Mouse (Mus musculus) gastrocnemius, postnatal 25 days (tissue): ENCODE measurements around the gene Il13ra1. TPM values are rescaled to one million over a fixed set of nuclear protein-coding genes. Genes with fewer than 3 reads are reported as not detected.
A peak's percentile ranks its signal among the peaks of the same experiment; 100 is the strongest.

Experiments
- DNase-seq: peaks from one replicate; pipeline ENCODE4 v3.0.0; 2022
- long read RNA-seq, 2 experiments: library from polyadenylated mRNA; stranded (forward); transcript quantifications; one replicate each; pipeline ENCODE4 v2.0.0; 2021
- total RNA-seq, 2 experiments: library from RNA; stranded (reverse); gene quantifications; 1 replicate in 1 of 2; 2 replicates in 1 of 2; pipeline ENCODE4 v1.2.3; 2021

The Il13ra1 gene
- total RNA-seq, result 1 to 10 TPM; 2.1 to 2.2 TPM
- long read RNA-seq, experiment 1, partial matches to known transcripts, result 0 of 1 reads
- long read RNA-seq, experiment 1, other reads (novel, unspliced or antisense), result 0 of 1 reads
- long read RNA-seq, experiment 2, partial matches to known transcripts, result 0 of 5 reads
- long read RNA-seq, experiment 2, other reads (novel, unspliced or antisense), result 1 of 5 reads

DNA sequence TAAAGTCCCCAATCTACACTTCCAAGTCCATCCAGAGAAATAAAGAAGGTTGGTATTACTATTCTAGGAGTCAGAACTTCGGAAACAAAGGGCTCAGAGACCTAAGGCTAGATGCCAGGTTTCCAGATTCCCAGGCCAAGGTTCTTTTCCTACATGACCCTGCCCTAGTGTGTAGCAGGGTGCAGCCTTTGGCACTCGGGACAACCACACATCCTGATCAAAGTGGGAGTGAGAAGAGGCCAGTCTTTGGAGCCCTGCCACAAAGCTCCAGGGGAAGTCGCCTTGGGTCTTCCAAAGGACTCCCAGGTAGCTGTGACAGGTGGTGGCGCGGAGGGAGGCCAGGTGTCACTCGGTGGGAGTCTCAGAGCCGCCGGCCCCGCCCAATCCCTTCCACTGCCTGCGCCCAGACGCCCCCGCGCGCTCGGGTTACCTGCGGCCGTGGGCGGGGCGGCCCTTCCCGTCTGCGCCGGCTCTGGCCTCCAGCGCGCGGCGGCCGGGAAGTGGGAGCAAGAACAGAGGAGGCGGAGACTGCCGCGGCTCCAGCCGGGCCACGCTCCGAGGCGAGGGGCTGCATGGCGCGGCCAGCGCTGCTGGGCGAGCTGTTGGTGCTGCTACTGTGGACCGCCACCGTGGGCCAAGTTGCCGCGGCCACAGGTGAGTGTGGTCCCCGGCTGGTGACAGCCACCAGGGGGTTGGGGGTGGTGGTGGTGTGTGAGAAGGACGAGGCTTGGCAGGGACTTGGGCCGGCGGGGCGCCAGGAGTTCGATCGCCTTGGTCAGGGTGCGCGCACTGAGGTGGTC, at the start of gene Il13ra1:
Gene Il13ra1, plus strand, starts transcription at position 489 of the 800 bp plus-strand sequence.
- DNase-seq, result peak; percentile 25

DNA sequence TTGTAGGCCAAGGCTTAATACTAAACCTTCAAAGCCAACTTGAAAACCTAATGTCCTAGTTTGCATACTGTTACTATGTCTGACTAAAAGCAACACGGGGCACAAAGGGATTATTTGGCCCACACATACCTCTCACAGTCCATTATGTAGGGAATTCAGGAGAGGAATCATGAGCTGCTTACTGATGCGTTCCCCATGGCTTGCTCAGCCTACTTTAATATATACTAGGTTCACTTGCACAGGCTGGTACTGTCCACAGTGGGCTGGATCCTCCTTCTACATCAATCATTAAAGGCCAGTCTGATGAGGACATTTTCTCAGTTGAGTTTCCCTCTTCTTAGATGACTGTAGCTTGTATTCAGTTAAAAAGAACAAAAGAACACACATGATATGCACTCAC, 37.9 kb upstream of the Il13ra1 start:
- no peak for DNase-seq

DNA sequence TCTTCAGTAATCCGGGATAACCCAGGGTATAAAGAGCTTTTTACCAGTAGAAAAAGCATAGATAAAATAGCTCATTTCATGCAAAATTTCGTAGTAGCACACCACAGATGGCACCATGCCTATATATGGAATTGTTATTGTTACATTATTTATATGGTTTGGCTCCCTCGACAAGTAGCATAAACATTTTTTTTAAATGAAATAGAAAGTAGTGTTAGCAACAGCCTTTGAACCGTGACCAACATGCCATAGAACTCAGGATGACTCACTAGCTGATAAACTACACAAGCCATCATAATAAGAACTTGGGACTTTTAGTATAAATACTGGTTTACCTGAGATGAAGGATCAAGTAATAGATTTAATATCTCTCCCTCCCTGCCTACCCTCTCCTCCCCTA, 34.7 kb upstream of the Il13ra1 start:
- DNase-seq, result no peak

DNA sequence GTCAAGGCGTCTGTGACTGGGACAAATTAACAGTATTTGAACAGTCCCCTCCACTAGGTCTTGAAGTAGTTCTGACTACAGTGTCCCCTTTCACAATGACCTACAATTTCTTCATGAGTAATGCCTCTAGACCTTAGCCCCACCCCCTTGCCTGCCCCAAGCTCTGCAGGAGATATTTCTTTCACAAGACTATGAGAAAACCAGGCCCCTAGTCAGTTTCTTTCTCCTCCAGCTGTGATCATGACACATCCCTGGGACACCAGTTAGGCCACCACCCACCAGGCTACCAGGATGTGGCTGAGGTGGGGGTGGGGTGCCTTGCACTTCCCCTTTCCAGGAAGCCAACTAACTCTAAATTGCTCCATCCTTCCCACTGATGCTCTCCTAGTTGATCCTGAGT, 29.0 kb upstream of the Il13ra1 start:
- peak; percentile 23 for DNase-seq

DNA sequence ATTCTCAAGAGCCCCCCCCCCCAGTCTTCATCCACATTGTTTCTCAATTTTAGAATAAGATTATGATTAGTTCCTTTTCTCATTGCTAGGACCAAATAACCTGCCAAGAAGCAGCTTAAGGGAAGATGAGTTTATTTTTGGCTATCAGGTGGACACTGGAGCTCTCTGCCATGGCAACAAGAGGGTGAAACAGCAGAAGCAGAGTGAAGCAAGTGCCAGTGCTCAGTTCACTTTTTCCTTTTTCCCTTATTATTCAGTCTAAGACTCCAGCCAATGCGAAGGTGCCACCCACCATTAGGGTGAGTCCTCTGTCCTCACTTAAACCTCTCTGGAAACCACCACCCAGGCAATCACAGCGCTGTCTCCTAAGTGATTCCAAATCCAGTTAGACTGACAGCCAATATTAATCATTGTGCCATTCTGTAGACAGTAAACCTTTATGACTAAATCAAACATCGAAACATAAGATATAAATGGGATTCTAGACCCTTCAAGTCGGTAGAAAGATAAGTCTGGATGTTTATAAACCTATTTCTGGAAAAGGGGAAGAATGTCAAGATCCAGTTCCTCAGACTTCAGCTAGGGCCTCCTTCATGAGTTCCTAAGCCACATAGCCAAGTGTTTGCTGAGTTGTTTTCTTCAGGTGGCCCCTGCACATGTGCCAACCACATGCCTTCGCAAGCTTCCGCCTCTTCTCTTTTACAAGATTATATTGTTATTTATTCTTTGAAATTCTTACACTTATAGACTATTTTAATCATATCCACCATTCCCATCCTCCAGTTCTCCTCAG, 23.2 kb upstream of the Il13ra1 start:
- DNase-seq, result no peak

DNA sequence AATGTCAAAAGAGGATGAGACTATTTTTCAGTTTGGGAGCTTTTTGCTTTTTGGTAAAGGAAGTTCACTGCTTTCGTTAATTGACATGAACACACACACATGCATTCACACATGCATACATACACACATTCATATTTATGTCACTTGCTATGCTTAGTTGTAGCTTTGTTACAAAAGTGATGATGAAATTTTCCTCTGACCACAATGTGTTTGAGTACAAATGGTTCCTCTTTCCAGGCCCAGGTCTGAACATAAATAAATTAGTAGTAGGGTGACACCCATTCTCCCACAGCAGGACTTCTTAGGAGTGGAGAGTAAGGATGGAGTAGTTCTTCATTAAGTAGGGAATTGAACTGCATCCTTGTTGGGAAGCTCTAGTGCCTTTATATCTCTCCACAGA, 11.0 kb upstream of the Il13ra1 start:
- no peak for DNase-seq

DNA sequence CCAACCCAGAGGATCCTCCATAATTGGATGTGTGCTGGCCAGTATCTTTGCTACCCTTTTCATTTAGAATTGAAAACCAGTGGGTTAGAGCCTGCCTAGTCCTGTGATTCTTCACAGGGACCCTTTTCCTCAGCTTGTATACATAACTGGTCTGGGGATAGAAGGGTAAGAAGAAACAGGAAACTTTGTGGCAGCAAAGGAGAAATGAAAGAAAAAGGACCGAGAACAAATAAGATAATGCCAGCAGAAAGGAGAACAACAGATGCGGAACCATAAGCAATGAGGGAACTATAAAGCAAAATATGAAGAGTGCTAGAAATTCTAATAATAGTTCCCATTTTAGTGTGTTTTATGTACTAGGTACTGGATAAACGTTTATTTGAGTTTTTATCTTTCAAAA, 10.6 kb upstream of the Il13ra1 start:
- DNase-seq, result no peak

DNA sequence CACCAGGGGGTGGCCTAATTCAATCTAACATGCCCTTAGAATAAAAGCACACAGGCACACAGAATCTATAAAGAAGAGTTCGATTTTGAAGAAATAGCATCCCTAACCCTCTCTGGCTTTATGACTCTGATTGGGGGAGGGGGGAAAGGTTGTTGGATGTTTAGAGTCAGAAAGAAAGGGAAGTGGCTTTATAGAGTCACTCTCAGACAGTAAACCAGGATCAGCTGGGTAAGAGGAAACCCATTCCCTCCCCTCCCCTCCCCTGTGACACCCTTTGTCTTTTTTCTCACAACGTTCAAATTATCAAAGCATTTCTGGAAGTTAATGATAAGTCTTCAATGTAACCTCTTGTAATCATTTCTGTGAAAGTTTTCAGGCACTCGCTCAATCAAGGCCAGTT, 3.3 kb upstream of the Il13ra1 start:
- no peak for DNase-seq

DNA sequence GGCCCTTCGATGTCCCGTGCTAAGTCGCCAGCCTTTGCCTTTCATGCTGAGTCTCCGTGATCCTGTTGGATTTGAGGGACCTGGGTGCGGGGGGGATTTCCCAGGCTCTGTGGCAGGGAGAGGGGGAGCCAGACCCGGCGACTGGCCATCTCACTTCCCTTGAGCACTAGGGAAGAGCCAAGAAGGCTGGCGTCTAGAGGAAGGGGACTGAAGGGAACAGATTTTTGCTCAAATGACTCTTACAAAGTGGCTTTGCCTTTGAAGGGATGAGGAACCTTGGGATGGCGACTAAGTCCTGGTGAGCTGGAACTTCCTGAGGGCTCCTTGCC, 476 bp downstream of the Il13ra1 start:
- DNase-seq, result no peak

DNA sequence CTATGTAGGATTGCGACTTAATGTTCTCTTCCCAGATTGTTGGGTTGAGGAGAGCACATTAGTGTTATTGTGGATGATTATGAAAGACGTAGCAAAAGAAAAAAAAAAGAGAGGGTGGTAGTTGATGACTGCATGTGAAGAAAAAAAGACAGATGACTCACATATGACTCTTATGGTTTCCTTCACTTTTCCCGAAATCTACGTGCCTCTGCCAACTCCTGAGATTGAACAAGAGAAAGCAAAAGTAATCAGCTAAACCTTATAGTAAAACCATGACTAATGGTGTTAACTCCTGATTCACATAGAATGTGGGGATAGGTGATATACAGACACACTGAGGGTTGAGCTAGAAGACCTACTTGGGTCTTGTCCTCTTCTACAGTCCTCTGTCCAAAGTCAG, 3.3 kb downstream of the Il13ra1 start:
- no peak for DNase-seq

DNA sequence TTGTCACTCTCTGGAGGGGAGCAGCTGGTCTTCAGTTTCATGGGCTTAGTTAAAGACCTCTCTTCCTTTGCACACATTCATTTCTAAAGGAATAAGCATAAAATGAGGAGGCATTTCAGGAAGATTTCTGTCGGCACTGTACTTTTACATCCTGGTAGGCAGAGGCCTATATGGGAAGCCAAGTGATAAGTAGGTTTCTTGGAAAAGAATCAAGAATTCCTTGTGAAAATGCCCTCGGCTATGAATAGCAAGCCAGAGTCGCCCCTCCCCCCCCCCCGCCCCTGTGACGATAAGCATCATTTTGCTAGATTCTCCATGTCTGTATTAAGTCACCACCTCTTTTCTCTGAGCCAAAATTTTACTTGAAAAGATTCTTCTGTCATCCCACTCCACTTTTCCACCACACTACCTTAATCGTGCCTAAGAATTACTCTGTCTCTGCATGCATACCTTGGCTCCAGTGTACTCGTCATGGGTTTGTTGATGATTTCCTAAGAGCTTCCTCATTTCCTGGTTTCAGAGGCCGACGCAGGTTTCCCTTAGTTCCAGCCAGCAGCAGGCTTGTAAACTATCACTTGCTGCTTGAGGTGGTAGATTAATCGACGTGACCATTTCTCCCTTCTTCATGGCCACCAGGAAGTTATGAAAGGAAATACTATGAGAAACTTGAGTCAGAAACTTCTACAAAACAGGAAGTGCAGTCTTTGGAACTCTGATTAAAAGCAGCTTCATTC, 17.3 kb downstream of the Il13ra1 start:
- DNase-seq, result no peak

DNA sequence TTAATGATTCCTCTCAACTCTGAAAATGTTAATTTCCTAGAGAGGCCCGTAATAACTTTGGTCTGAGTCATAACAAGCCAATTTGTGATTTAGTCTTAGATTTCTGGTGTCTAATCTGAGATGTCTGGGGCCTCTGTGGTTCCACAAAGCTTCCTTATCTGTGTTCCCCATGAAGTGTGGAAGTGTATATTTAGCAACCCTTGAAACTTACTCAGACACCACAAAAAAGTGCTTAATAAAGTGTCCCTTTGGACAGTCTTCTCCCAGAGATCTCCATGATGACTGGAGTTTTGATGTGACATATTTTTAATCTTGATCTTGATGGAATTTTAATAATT, 17.8 kb downstream of the Il13ra1 start:
- no peak for DNase-seq

DNA sequence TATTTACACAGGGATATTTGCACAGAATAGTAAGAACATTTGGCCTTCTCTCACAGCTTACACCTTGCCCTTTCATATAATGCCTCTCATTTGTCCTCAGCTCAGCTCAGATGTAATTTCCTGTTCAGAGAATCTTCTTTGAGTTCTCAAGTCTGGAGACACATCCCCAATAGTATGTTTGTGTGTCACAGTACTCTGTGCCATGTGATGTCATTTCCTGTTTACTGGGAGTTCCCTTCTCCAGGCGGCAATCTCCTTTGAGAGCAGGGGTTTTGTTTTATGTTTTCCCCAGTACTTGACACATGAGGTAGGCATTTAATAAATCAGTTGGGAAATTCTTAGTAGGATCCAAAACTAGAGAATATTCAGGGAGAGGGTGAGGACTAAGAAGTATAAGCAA, 24.4 kb downstream of the Il13ra1 start:
- no peak for DNase-seq

DNA sequence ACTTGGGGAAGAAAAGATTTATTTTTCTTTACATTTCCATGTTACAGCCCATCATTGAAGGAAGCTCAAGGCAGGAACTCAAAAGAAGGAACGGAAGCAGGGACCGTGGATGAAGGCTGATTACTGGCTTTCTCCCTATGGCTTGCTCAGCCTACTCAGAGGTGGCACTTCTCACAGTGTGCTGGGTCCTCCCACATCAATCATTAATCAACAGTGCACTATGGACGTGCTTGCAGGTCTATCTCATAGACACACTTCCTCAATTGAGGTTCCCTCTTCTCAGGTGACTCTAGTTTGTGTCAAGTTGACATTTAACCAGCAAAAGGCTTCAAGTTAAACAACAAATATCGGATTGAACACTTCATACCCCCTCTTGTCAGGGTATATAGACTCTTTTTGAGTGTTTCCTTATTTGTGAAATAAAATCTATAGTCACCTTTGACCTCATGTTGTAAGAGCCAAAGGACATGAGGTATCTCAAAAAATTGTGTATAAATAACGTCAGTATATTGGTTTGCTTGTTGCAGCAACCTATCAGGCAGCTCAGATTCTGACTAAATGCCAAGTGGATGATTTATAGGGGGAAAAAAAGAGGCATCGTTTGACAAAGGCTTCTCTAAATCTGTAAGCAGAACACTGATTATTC, 30.2 kb downstream of the Il13ra1 start:
- no peak for DNase-seq

DNA sequence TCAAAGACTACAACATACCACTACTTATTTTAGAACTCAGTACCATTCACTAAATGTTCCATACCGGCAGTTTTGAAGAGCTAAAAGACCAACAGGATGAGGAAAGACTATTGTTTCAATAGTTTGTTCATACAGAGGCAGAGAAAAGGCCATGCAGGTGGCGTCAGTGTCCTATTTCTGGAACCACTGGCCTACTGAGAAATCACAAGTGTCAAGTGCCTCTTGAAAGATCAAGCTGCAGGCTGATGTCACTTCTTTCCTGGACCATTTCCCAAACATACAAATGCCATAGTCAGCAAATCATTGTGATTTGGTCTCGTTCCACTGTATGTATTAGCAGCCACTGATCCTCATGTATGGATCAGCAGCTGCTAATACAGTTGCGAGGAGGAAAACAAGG, 34.8 kb downstream of the Il13ra1 start:
- no peak for DNase-seq

DNA sequence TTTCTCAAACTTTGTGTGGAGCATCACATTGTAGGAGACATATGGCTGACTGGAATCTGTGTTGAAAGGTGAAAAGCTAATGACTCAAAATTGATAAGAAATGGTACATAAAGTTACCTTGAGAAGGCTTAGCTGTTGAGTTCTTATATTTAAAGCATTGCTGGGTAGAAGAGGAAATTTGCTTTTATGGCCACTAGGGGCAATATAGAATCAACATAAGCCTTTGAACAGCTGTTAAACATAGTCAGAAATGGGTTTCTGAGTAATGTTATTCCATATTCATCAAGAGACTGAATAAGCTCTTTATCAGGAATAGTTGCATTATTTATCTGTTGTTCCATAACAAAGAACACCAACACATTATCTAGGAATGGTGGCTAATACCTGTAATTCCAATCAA, 38.2 kb downstream of the Il13ra1 start:
- no peak for DNase-seq

DNA sequence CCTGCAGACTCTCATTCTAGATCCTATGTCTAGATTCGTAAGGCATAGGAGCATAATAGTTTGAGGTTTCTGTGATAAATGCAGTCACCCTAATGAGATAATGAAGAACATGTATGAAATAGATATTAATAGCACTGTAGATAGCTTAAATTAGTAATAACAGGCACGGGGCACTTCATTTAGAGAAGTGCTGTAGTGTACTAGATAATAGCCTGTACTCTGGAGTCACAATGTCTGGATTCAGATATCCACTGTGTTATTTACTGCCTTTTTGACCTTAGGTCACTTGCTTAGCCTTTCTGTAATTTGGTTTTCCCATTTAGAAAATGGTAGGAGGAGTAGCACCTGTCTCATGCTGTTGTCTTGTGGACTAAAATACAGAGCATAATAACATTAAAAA, 44.8 kb downstream of the Il13ra1 start:
- DNase-seq, result no peak

DNA sequence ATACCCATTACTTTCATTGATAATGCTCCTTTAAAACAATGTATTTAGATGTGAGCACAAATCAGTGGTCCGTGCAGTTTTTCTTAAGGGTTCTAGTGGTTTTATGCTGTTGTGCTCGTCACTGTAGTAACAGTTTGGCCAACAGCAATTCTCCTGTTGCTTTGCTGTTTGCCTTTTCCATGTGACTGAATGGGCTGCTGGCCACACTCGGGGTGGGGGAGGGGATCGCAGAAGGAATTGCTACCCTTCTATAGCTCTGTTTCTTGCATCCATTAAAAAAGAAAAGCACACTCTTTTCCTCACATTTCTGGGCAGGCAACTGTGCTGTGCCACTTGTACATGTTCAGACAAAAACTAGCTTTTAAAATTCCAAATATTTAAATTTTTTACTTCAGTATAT, 49.7 kb downstream of the Il13ra1 start:
- no peak for DNase-seq

DNA sequence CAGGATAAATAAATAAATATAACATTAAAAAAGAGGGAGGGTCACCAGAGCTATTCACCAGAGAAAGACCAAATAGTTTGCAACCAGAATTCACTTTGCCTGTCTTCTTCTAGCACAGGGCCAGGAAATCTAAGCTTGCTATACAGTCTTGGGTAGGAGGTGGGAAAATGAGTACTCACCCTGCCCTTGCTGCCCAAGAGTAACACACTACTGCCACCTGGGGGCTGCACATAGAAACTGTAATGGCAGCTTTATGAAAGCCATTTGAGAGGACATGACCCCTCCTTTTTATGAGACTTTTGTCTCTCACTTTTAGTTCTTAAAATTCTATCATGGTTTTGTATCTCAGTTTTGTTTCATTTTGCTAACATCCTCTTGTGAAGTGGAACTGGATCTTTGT, 71.7 kb downstream of the Il13ra1 start:
- DNase-seq, result peak; percentile 20

DNA sequence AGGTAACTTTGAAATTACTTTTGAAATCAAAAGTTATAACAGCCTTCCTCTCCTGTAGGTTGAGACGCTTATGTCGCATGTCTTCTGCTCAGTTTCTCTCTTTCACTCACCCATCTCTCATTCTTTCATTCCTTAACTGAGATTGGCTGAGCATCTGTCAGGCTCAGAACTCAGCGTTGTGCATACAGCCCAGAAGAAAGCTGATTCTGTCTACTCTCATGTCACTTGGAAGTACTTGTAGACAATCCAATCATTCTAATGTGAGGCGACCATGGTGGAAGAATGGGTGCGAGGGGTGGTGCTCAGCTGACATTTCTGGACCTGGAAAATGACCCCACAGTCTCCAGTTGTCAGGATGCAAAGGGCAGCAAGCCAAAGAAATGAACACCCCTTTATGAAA, 74.1 kb downstream of the Il13ra1 start:
- no peak for DNase-seq

DNA sequence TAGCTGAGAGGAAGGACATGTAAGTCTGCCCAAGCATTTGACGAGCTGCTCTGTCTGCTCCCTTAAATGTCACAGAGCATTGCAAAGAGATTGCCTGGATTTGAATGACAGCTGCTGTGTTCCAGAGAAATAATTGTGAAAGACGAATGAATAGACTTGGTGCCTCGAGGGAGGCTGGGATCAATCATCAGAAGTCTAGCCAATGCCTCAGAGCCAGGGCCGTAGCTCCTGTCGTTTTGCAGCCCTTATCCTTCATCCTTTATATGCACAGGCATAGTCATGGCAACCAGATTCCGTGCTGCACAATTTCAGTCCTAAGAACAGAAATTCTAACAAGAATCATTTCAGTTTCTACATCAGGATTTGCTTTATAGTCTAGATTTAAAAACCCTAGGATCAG, 74.5 kb downstream of the Il13ra1 start:
- DNase-seq, result no peak

DNA sequence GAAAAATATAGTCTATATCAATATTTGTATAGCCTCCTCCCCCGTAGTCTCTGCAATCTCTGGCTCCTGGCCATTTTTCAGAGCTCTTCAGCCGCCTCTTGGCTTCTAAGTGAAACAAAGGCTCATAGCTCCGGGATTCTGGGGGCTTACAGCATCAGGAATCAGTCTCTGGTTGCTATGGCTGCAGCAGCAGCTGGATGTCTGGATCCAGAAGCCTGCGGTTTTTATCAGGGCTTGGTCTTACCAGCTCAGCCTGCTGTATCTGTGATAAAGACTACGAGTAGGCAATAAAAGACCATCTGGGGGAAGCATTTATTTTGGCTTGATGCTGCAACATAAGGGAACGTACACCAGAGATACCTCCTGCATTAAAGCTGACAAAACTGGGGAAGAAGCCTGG, 82.0 kb downstream of the Il13ra1 start:
- no peak for DNase-seq
